Mouse (Mus musculus): ENCODE measurements around the gene A2ml1. TPM values are rescaled to one million over a fixed set of nuclear protein-coding genes. Genes with fewer than 3 reads are reported as not detected.

The A2ml1 gene
- polyA plus RNA-seq, 1 experiment from 2014 or later, result 0.47 TPM

GRCm38 (mm10) chr6:128505676-128506236 lies 75.7 kb downstream of the A2ml1 start:
- H3K27me3 ChIP-seq (replicated peaks), result no peaks in the 10 kb centered on the region
- no peak overlapping the region for H3K9ac ChIP-seq
- H3K9me3 ChIP-seq, result no peaks in the 10 kb centered on the region
- H3K27ac ChIP-seq (replicated peaks), result no peak overlapping the region
- ATAC-seq (ENCODE audit: extremely low read depth, insufficient number of reproducible peaks, low FRiP score, low TSS enrichment), result no peak
- WGBS, result 82% methylated on average over 2 of the region's 2 CpGs
- no peaks in the 10 kb centered on the region for H3K4me1 ChIP-seq
- H3K36me3 ChIP-seq, result no peaks in the 10 kb centered on the region
- no peak overlapping the region for H3K4me3 ChIP-seq
- H3K4me2 ChIP-seq, result no peak overlapping the region

DNA sequence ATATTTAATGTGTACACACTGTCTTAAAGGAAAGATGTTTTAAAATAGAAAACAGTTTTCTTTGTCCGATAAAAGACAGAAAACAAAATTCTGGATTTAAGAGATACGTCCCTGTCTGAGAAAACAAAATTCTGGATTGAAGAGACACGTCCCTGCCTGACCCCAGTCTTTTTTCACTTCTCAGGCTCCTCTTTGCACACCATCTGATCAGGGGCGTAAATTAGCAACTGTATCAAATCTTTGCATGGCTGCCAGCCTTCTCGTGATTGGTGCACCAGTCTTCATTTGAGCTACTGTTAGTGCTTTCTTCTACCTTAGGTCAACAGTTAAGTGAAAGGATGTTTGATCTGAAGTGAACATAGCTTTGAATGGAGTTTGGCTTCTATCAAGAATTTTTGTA lies 76.7 kb downstream of the A2ml1 start:
- Histone ChIP-seq H3K4me2 (no peak overlapping the region), H3K4me3 (no peak overlapping the region), H3K4me1 (no peaks in the 10 kb centered on the region), H3K9ac (no peak overlapping the region), H3K27me3 (replicated peaks) (no peaks in the 10 kb centered on the region), H3K27ac (replicated peaks) (no peak overlapping the region), H3K36me3 (no peaks in the 10 kb centered on the region), H3K9me3 (no peaks in the 10 kb centered on the region)
- WGBS, result 72% methylated on average over 5 of the region's 5 CpGs
- no peak for ATAC-seq (ENCODE audit: extremely low read depth, insufficient number of reproducible peaks, low FRiP score, low TSS enrichment)

- WGBS, result 58% methylated on average over 1 of the region's 1 CpGs
- Histone ChIP-seq H3K4me3 (no peak overlapping the region), H3K36me3 (no peaks in the 10 kb centered on the region), H3K27me3 (replicated peaks) (no peaks in the 10 kb centered on the region), H3K27ac (replicated peaks) (no peak overlapping the region), H3K9me3 (no peaks in the 10 kb centered on the region), H3K4me2 (no peak overlapping the region), H3K9ac (no peak overlapping the region), H3K4me1 (peaks cover 9% of the 10 kb centered on the region)
- no peak for ATAC-seq (ENCODE audit: extremely low read depth, insufficient number of reproducible peaks, low FRiP score, low TSS enrichment)
Observed at GRCm38 (mm10) chr6:128495346-128495745, 86.1 kb downstream of the A2ml1 start.

- Histone ChIP-seq H3K4me2 (no peak overlapping the region), H3K27ac (replicated peaks) (no peak overlapping the region), H3K4me1 (peaks cover 9% of the 10 kb centered on the region), H3K9ac (no peak overlapping the region), H3K4me3 (no peak overlapping the region), H3K9me3 (no peaks in the 10 kb centered on the region), H3K36me3 (no peaks in the 10 kb centered on the region), H3K27me3 (replicated peaks) (no peaks in the 10 kb centered on the region)
- no peak for ATAC-seq (ENCODE audit: extremely low read depth, insufficient number of reproducible peaks, low FRiP score, low TSS enrichment)
- WGBS, result 48% methylated on average over 15 of the region's 15 CpGs
Observed at GRCm38 (mm10) chr6:128494646-128495331, 86.6 kb downstream of the A2ml1 start.

- H3K9me3 ChIP-seq, result no peaks in the 10 kb centered on the region
- peaks cover 9% of the 10 kb centered on the region for H3K4me1 ChIP-seq
- no peaks in the 10 kb centered on the region for H3K27me3 ChIP-seq (replicated peaks)
- ATAC-seq (ENCODE audit: extremely low read depth, insufficient number of reproducible peaks, low FRiP score, low TSS enrichment), result no peak
- no peak overlapping the region for H3K4me2 ChIP-seq
- H3K27ac ChIP-seq (replicated peaks), result no peak overlapping the region
- H3K4me3 ChIP-seq, result no peak overlapping the region
- no peaks in the 10 kb centered on the region for H3K36me3 ChIP-seq
- H3K9ac ChIP-seq, result no peak overlapping the region
- WGBS, result 79% methylated on average over 4 of the region's 4 CpGs
Observed at GRCm38 (mm10) chr6:128491916-128492315, 89.5 kb downstream of the A2ml1 start.

DNA sequence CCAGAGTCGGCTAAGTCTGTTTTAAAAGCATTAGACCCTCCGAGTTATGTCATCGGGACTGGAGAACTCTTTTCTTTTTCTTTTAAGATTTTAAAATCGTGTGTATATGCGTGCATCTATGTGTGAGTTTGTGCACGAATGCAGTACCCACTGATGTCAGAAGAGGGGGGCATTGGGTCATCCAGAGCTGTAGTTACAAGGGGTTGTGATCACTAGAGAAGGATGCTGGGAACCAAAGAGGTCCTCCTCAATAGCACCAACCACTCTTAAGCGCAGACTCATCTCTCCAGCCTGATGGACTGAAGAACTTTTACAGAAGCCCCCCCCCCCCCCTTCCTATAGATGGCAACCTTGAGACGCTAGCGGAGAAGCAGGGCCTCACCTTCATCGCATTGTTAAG lies 91.3 kb downstream of the A2ml1 start:
- no peak for ATAC-seq (ENCODE audit: extremely low read depth, insufficient number of reproducible peaks, low FRiP score, low TSS enrichment)
- H3K36me3 ChIP-seq, result no peaks in the 10 kb centered on the region
- H3K4me3 ChIP-seq, result no peak overlapping the region
- no peaks in the 10 kb centered on the region for H3K9me3 ChIP-seq
- 88% methylated on average over 10 of the region's 10 CpGs for WGBS
- no peaks in the 10 kb centered on the region for H3K27me3 ChIP-seq (replicated peaks)
- H3K4me2 ChIP-seq, result no peak overlapping the region
- no peak overlapping the region for H3K9ac ChIP-seq
- no peak overlapping the region for H3K27ac ChIP-seq (replicated peaks)
- H3K4me1 ChIP-seq, result peaks cover 7% of the 10 kb centered on the region

Other genes starting within 250 kb of the A2ml1 start
- gene Tulp3, start 225.8 kb downstream of the A2ml1 start, polyA plus RNA-seq (2015; fragmentation: Nextera tagmentation; extraction: Ambion mirVana), result 9.1 and 10.1 TPM in 2 replicates
- gene Rhno1, start 218.7 kb downstream of the A2ml1 start, polyA plus RNA-seq (2015; fragmentation: Nextera tagmentation; extraction: Ambion mirVana), result 71.8 and 82.5 TPM in 2 replicates
- gene Foxm1, start 218.6 kb downstream of the A2ml1 start, polyA plus RNA-seq (2015; fragmentation: Nextera tagmentation; extraction: Ambion mirVana), result 23.6 and 23.7 TPM in 2 replicates
- gene Tex52, start 206.2 kb downstream of the A2ml1 start, polyA plus RNA-seq (2015; fragmentation: Nextera tagmentation; extraction: Ambion mirVana), result 0.28 TPM in 1 of 2 replicates, not detected in the other
- gene Gm44596, start 206.1 kb downstream of the A2ml1 start, polyA plus RNA-seq (2015; fragmentation: Nextera tagmentation; extraction: Ambion mirVana), result not detected in 2 replicates
- 2.2 and 2.3 TPM in 2 replicates for gene Nrip2, start 182.3 kb downstream of the A2ml1 start, polyA plus RNA-seq (2015; fragmentation: Nextera tagmentation; extraction: Ambion mirVana)
- gene Itfg2, start 156.7 kb downstream of the A2ml1 start, polyA plus RNA-seq (2015; fragmentation: Nextera tagmentation; extraction: Ambion mirVana), result 28.6 and 30.6 TPM in 2 replicates
- gene Fkbp4, start 142.9 kb downstream of the A2ml1 start, polyA plus RNA-seq (2015; fragmentation: Nextera tagmentation; extraction: Ambion mirVana), result 257 and 288 TPM in 2 replicates
- gene Pzp, start 54.9 kb downstream of the A2ml1 start, polyA plus RNA-seq (2015; fragmentation: Nextera tagmentation; extraction: Ambion mirVana), result 0.92 and 1.9 TPM in 2 replicates
- gene Klrb1a, start 41.9 kb upstream of the A2ml1 start, polyA plus RNA-seq (2015; fragmentation: Nextera tagmentation; extraction: Ambion mirVana), result not detected in 2 replicates
- gene Clec2h, start 80.8 kb upstream of the A2ml1 start, polyA plus RNA-seq (2015; fragmentation: Nextera tagmentation; extraction: Ambion mirVana), result not detected in 2 replicates
- gene Klrb1, start 141.5 kb upstream of the A2ml1 start, polyA plus RNA-seq (2015; fragmentation: Nextera tagmentation; extraction: Ambion mirVana), result not detected in 2 replicates
- gene Klrb1c, start 207.6 kb upstream of the A2ml1 start, polyA plus RNA-seq (2015; fragmentation: Nextera tagmentation; extraction: Ambion mirVana), result 0.15 TPM in 1 of 2 replicates, not detected in the other
- gene Gm44511, start 244.7 kb upstream of the A2ml1 start, polyA plus RNA-seq (2015; fragmentation: Nextera tagmentation; extraction: Ambion mirVana), result not detected in 2 replicates
- not detected in 2 replicates for gene Klrb1b, start 244.7 kb upstream of the A2ml1 start, polyA plus RNA-seq (2015; fragmentation: Nextera tagmentation; extraction: Ambion mirVana)